Mouse (Mus musculus) hindlimb bud, embryonic 11.5 days (tissue): ENCODE results near the gene Prkcz.
A peak's percentile ranks its signal among the peaks of the same experiment; 100 is the strongest.
"Not testable (repeated sequence)": the region's sequence is repeated elsewhere in the genome, so short reads cannot be mapped to it uniquely, and the experiment has no call there.

ENCODE experiments used
- DNase-seq: peaks from one replicate; pipeline ENCODE4 v3.0.0-alpha.2; 2012; ENCODE audit warnings: low read depth, low spot score; ENCODE audit errors: extremely low spot score

Gene Prkcz

GRCm38 (mm10) chr4:155359560-155360464, 1.3 kb downstream of the Prkcz start:
- no peak for DNase-seq

- DNase-seq = no peak
Measured at GRCm38 (mm10) chr4:155357601-155358000, 3.6 kb downstream of the Prkcz start.

GRCm38 (mm10) chr4:155356354-155356753, 4.8 kb downstream of the Prkcz start:
- no peak for DNase-seq

- no peak for DNase-seq
Measured at GRCm38 (mm10) chr4:155354546-155354945, 6.6 kb downstream of the Prkcz start.

- DNase-seq = no peak
Measured at GRCm38 (mm10) chr4:155354035-155354434, 7.1 kb downstream of the Prkcz start.

GRCm38 (mm10) chr4:155352581-155352980, 8.6 kb downstream of the Prkcz start:
- no peak for DNase-seq

GRCm38 (mm10) chr4:155346350-155346749, 14.8 kb downstream of the Prkcz start:
- DNase-seq = no peak

GRCm38 (mm10) chr4:155345608-155345953, 15.6 kb downstream of the Prkcz start:
- DNase-seq = no peak

- no peak for DNase-seq
Measured at GRCm38 (mm10) chr4:155344716-155345607, 16.2 kb downstream of the Prkcz start.

- no peak for DNase-seq
Measured at GRCm38 (mm10) chr4:155344299-155344600, 16.9 kb downstream of the Prkcz start.

- DNase-seq = no peak
Measured at GRCm38 (mm10) chr4:155343415-155344298, 17.5 kb downstream of the Prkcz start.

- DNase-seq = no peak
Measured at GRCm38 (mm10) chr4:155336284-155337050, 24.7 kb downstream of the Prkcz start.

- DNase-seq = no peak
Measured at GRCm38 (mm10) chr4:155332253-155332652, 28.9 kb downstream of the Prkcz start.

GRCm38 (mm10) chr4:155328385-155328784, 32.8 kb downstream of the Prkcz start:
- DNase-seq = not testable (repeated sequence)

GRCm38 (mm10) chr4:155325773-155326172, 35.4 kb downstream of the Prkcz start:
- no peak for DNase-seq

GRCm38 (mm10) chr4:155324511-155324910, 36.6 kb downstream of the Prkcz start:
- no peak for DNase-seq

- no peak for DNase-seq
Measured at GRCm38 (mm10) chr4:155323081-155323795, 37.9 kb downstream of the Prkcz start.

GRCm38 (mm10) chr4:155320281-155321244, 40.6 kb downstream of the Prkcz start:
- DNase-seq = peak; percentile 68
